Mouse (Mus musculus) left cerebral cortex, postnatal 10 days (tissue): ENCODE measurements around the gene Hectd4. TPM values are rescaled to one million over a fixed set of nuclear protein-coding genes. Genes with fewer than 3 reads are reported as not detected.
A peak's percentile ranks its signal among the peaks of the same experiment; 100 is the strongest.
"Not testable (repeated sequence)": the region's sequence is repeated elsewhere in the genome, so short reads cannot be mapped to it uniquely, and the experiment has no call there.

Experiments
- DNase-seq, 2 experiments: peaks; one replicate each; pipeline ENCODE4 v3.0.0; 2021 to 2022; ENCODE audit warnings: low spot score in 2 of 2, mixed read lengths in 1 of 2; ENCODE audit errors: extremely low spot score in 1 of 2
- intact Hi-C: fragments of 180-260 bp; cut with DNase I; formaldehyde crosslinking; loops from one replicate; pipeline ENCODE4 v1.15.1; 2025
- total RNA-seq, 2 experiments: library from RNA; stranded (reverse); gene quantifications; 2 replicates each; pipeline ENCODE4 v1.2.3; 2021

Gene Hectd4
- total RNA-seq, 2 experiments from 2014 or later, result 222 to 247 TPM

- no peak for DNase-seq
- intact Hi-C loops, result no loop called here
Measured at GRCm38 (mm10) chr5:121225854-121226253, 5.8 kb downstream of the Hectd4 start.

GRCm38 (mm10) chr5:121226406-121226805 lies 6.4 kb downstream of the Hectd4 start:
- DNase-seq, result no peak
- intact Hi-C loops, result no loop called here

GRCm38 (mm10) chr5:121226845-121227244 lies 6.8 kb downstream of the Hectd4 start:
- DNase-seq, result no peak
- intact Hi-C loops, result no loop called here

GRCm38 (mm10) chr5:121227330-121227729 lies 7.3 kb downstream of the Hectd4 start:
- intact Hi-C loops, DNase-seq: not testable (repeated sequence)

- intact Hi-C loops, result no loop called here
- no peak for DNase-seq
Measured at GRCm38 (mm10) chr5:121229182-121229581, 9.2 kb downstream of the Hectd4 start.

- intact Hi-C loops, result no loop called here
- DNase-seq, result no peak
Measured at GRCm38 (mm10) chr5:121230811-121231210, 10.8 kb downstream of the Hectd4 start.

GRCm38 (mm10) chr5:121232789-121233188 lies 12.8 kb downstream of the Hectd4 start:
- intact Hi-C loops, result no loop called here
- DNase-seq, result no peak

GRCm38 (mm10) chr5:121233726-121234125 lies 13.7 kb downstream of the Hectd4 start:
- no peak for DNase-seq
- intact Hi-C loops, result no loop called here

GRCm38 (mm10) chr5:121236171-121236570 lies 16.2 kb downstream of the Hectd4 start:
- intact Hi-C loops, result no loop called here
- DNase-seq, result peak in 1 of 2 experiments; percentile 54

- intact Hi-C loops, result no loop called here
- no peak for DNase-seq
Measured at GRCm38 (mm10) chr5:121238208-121238607, 18.2 kb downstream of the Hectd4 start.

GRCm38 (mm10) chr5:121239846-121240245 lies 19.8 kb downstream of the Hectd4 start:
- intact Hi-C loops, result no loop called here
- peak in 1 of 2 experiments; percentile 36 for DNase-seq

- no peak for DNase-seq
- intact Hi-C loops, result no loop called here
Measured at GRCm38 (mm10) chr5:121241182-121241581, 21.2 kb downstream of the Hectd4 start.

GRCm38 (mm10) chr5:121242261-121242660 lies 22.2 kb downstream of the Hectd4 start:
- no peak for DNase-seq
- intact Hi-C loops, result no loop called here

- intact Hi-C loops, result no loop called here
- DNase-seq, result no peak
Measured at GRCm38 (mm10) chr5:121242701-121243100, 22.7 kb downstream of the Hectd4 start.

GRCm38 (mm10) chr5:121243676-121244364 lies 23.8 kb downstream of the Hectd4 start:
- DNase-seq, result no peak
- intact Hi-C loops, result no loop called here

GRCm38 (mm10) chr5:121244365-121244731 lies 24.3 kb downstream of the Hectd4 start:
- intact Hi-C loops, result no loop called here
- no peak for DNase-seq

- intact Hi-C loops, result no loop called here
- no peak for DNase-seq
Measured at GRCm38 (mm10) chr5:121245201-121245600, 25.2 kb downstream of the Hectd4 start.

- no peak for DNase-seq
- intact Hi-C loops, result no loop called here
Measured at GRCm38 (mm10) chr5:121248766-121249394, 28.9 kb downstream of the Hectd4 start.

- no peak for DNase-seq
- intact Hi-C loops, result no loop called here
Measured at GRCm38 (mm10) chr5:121249693-121250092, 29.7 kb downstream of the Hectd4 start.

GRCm38 (mm10) chr5:121251813-121252212 lies 31.8 kb downstream of the Hectd4 start:
- intact Hi-C loops, result no loop called here

More at GRCm38 (mm10) chr5:121251813-121252212, 31.8 kb downstream of the Hectd4 start:
- no peak for DNase-seq
